Mouse (Mus musculus): ENCODE data around the gene Rraga.

Gene Rraga

DNA sequence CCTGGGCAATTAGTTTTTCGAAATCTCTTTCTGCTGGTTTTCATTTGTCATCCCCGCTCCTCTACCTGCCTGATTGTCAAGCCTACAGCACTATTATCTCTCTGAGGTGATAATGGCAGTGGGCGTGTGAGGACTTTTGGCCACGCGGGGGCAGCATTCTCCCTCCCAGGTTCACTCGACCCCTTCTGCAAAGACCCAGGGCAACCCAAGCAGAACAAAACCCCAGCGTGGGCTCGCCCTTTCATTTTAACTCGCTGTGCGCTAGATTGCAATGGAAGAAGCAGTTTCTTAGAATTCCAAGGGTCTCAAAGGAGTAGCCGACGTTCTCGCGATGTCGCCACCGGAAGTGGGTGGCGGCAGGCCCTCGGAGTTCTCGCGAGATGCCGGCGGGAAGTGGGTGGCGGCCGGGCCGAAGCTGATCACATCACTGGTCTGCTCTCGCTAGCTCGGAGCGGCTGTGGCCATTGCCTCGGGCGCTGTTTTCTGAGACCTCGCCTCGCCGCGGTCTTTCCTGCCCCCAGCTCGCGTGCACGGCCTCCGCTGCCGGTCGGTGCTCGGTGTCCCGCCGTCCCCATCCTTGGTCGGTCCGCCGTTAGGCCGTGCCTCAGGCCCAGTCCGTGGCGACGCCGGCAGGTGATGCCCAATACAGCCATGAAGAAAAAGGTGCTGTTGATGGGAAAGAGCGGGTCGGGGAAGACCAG is at the start of gene Rraga:
Gene Rraga, plus strand, starts transcription at position 386 of the 701 bp plus-strand sequence.
- peak; percentile 94 for DNase-seq (ENCODE audit: low spot score)

- no peak for DNase-seq (ENCODE audit: low spot score)
These were observed 48.0 kb upstream of the Rraga start for GRCm38 (mm10) chr4:86527162-86528136.

DNA sequence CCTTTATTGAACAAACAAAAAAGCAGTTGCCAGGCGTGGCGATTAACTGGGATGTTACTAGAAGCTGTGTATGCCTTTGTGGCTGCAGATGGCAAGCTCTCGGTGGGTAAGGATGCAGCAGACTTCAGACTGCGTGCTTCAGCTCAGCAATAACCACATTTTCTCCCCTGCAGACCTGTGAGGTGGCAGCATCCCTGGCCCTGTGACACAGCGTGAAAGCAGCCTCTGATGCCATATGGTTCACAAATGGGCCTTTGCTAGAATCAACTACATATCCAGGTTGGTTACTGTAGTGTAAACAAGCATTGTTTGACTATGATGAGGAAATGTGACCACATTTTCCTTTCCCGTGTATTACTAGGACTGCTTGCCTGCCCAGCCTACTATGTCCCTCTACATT is 46.3 kb upstream of the Rraga start:
- no peak for DNase-seq (ENCODE audit: low spot score)

- no peak for DNase-seq (ENCODE audit: low spot score)
These were observed 41.9 kb upstream of the Rraga start for GRCm38 (mm10) chr4:86533406-86534090.

DNA sequence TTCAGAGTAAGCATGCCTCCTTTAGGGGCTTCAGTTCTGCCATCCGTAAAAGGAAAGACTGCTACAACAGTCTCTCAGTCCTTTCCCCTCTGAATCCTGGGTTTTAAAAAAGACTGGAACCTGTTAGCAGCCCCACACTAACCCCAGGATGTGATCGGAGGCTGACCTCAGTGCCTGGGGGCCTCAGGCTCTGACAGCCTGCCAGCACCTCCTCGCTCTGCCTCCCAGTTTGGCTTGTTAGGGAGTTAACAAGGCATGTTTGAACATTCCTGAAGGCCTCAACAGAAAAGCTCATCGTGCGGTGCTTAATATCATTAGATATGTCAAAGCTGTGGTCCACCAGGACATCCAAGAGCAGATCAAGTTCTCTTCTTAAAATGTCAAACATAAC is 41.4 kb upstream of the Rraga start:
- DNase-seq (ENCODE audit: low spot score): no peak

- DNase-seq (ENCODE audit: low spot score): peak; percentile 25
These were observed 37.5 kb upstream of the Rraga start for GRCm38 (mm10) chr4:86537972-86538371.

GRCm38 (mm10) chr4:86538936-86539335 is 36.5 kb upstream of the Rraga start:
- DNase-seq (ENCODE audit: low spot score): no peak

DNA sequence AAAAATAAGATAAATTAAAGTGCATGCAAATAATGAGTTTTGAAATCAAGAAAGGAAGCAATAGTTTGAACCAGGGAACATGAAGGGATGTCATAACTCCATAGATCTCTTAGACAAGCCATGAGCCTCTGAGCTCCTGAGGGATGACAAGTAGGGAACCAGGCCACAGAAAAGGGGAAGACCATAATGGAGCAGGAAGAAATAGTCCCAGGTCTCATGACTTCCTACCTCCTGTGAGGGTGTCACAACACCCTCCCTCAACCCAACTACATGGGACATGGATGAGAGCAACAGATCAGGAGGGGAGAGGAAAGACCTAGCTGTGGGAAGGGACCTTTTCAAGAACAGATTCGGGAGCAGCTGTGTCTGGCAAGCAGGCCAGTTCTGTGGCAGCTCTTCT is 33.9 kb upstream of the Rraga start:
- no peak for DNase-seq (ENCODE audit: low spot score)

- no peak for DNase-seq (ENCODE audit: low spot score)
These were observed 31.5 kb upstream of the Rraga start for GRCm38 (mm10) chr4:86543999-86544398.

- no peak for DNase-seq (ENCODE audit: low spot score)
These were observed 29.9 kb upstream of the Rraga start for GRCm38 (mm10) chr4:86545615-86546014.

GRCm38 (mm10) chr4:86548332-86548731 is 27.1 kb upstream of the Rraga start:
- no peak for DNase-seq (ENCODE audit: low spot score)

DNA sequence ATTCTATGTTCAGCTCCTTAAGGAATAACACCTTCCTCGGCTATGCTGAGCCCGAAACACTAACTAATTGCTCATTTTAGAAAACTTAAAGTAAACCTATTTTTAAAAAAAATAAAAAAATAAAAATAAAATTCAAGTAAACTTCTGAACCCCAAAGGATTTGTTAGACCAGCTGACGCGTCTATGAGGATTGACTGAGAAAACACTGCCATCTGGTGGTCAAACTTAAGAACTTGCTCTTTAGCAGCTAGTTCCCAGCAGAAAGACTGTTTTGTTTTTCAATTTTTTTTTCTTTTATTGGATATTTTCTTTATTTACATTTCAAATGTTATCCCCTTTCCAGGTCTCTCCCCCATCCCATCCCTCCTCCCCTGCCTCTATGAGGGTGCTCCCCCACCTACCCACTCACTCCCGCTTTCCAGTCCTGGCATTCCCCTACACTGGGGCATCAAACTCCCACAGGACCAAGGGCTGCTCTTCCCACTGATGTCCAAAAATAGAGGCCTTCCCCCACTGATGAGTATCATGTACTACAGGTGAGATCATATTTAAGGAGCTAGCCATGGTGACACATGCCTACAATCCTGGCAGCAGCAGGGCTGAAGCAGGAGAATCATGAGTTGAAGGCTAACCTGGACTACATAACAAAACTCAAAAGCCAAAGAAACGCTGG is 20.3 kb upstream of the Rraga start:
- no peak for DNase-seq (ENCODE audit: low spot score)

GRCm38 (mm10) chr4:86557371-86557770 is 18.1 kb upstream of the Rraga start:
- no peak for DNase-seq (ENCODE audit: low spot score)

GRCm38 (mm10) chr4:86558228-86558627 is 17.2 kb upstream of the Rraga start, which contains the start of gene Saxo1:
Gene Saxo1, minus strand, starts transcription at chr4:86558328.
- DNase-seq (ENCODE audit: low spot score): no peak

- DNase-seq (ENCODE audit: low spot score): no peak
These were observed 16.5 kb upstream of the Rraga start for GRCm38 (mm10) chr4:86559006-86559405.

DNA sequence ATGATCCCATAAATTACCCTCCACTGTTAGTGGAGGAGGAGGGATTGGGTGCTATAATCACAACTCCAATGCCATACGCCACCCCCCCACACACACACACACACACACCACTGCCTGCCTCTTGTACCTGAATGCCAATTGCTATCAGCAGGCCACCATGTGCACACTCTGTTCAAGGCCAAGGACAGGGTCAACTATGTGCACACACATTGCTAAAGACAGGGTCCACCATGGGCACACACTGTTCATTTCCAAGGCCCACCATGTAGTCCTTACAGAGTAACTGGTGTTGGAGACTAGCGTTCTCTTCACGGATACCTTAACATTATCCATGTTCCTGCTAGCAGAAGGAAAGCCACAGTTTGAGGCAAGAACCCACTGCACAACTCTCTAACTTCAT is 14.4 kb upstream of the Rraga start:
- DNase-seq (ENCODE audit: low spot score): no peak

GRCm38 (mm10) chr4:86574939-86575282 is 557 bp upstream of the Rraga start:
- no peak for DNase-seq (ENCODE audit: low spot score)

GRCm38 (mm10) chr4:86576120-86576541 is 663 bp downstream of the Rraga start:
- DNase-seq (ENCODE audit: low spot score): no peak

DNA sequence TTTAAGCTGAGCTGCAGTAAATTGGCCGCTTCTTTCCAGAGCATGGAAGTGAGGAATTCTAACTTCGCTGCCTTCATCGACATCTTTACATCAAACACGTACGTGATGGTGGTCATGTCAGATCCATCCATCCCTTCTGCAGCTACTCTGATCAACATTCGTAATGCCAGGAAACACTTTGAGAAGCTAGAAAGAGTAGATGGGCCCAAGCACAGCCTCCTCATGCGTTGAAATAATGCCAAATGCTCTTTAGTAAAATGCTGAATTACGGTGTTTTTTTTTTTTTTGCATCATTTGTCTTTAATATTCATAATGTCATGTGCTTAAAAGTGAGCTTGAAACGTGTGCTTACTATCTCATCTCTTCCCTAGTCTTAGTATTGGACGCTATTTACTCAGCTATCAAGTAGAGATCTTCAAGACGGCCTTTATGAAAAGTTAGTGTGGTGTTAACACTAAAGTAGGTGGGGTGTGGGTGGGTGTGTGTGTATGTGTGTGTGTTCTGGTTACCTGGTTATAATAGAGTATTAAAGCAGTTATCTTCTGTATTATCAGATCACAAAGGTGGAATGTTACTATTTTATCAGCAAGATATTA is 1.3 kb downstream of the Rraga start:
- DNase-seq (ENCODE audit: low spot score): no peak

DNA sequence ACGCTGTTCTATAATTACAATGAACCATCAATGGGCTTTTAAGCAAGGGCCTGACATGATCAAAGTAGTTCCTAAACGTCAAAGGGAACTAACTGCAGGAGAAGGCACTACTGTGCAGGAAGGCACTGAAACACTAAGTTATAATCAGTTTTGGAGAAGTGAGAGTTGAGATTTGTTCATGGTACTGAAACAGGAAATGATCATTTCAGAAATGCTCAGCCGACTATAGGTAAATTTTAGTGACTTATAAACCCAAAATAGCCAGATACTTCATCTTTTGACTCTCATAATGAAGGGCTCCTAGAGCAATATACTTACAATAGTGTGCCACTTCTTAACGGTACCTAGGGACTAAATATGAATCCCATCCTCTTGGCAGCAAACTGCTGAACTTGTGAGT is 4.6 kb downstream of the Rraga start:
- DNase-seq (ENCODE audit: low spot score): no peak

DNA sequence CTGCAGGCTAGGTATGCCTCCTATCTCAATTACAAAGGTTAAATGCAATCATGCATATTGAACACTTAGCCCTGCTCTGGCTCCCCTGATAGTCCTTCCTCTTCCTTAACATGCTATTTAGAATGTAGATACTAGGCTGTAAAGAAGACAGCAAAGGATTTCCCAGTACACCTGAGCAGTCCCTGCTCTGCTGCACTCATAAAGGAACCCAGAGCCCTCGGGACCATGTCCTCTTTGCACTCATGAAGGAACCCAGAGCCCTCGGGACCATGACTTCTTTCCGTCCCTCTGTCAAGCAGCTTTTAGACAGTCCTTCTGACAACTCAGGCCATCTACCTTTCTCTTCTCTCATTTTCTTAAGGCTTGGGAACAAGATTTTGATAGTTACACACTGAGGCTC is 5.1 kb downstream of the Rraga start:
- no peak for DNase-seq (ENCODE audit: low spot score)

GRCm38 (mm10) chr4:86588236-86588635 is 12.8 kb downstream of the Rraga start:
- peak; percentile 16 for DNase-seq (ENCODE audit: low spot score)
